Mouse (Mus musculus): ENCODE results near the gene 9530003J23Rik. TPM values are rescaled to one million over a fixed set of nuclear protein-coding genes. Genes with fewer than 3 reads are reported as not detected.

9530003J23Rik gene
- total RNA-seq, 2 experiments from 2014 or later: not detected

Other genes with a start within 250 kb of the 9530003J23Rik start
- gene Lrrc10, start 193.4 kb downstream of the 9530003J23Rik start, total RNA-seq (2021): 100 to 1,000 TPM; 102 to 106 TPM
- 100 to 1,000 TPM; 188 to 195 TPM for gene Cct2, start 174.9 kb downstream of the 9530003J23Rik start, total RNA-seq (2021)
- gene Frs2, start 90.2 kb downstream of the 9530003J23Rik start, total RNA-seq (2021): 10 to 100 TPM; 23.5 to 25.6 TPM
- 10 to 100 TPM; 38.9 to 41.0 TPM for gene Yeats4, start 14.2 kb downstream of the 9530003J23Rik start, total RNA-seq (2021)
- 10 to 100 TPM; 23.5 to 24.2 TPM for gene Lyz2, start 43.6 kb upstream of the 9530003J23Rik start, total RNA-seq (2021)
- gene Lyz1, start 54.2 kb upstream of the 9530003J23Rik start, total RNA-seq (2021): 1 to 10 TPM; 1.8 to 2.2 TPM
- 10 to 100 TPM; 76.1 to 80.0 TPM for gene Cpsf6, start 141.3 kb upstream of the 9530003J23Rik start, total RNA-seq (2021)

Measured in heart, postnatal 4 days (tissue).